Mouse (Mus musculus) heart, embryonic 14.5 days (tissue): ENCODE results near the gene Gm340. TPM values are rescaled to one million over a fixed set of nuclear protein-coding genes. Genes with fewer than 3 reads are reported as not detected.

ENCODE experiments used
- ATAC-seq: fragments of 200-750 bp; cut with Nextera tagmentation; 2 replicates; pipeline ENCODE4 v1.8.0; 2017; ENCODE audit warnings: low read depth, moderate TSS enrichment; ENCODE audit not compliant: insufficient number of reproducible peaks, insufficient read depth, low FRiP score
- H3K27ac ChIP-seq, 2 experiments: fragments of 200-500 bp in 1 of 2; fragments of 300-500 bp in 1 of 2; sonication (generic) in 1 of 2; replicated peaks in 1 of 2; 2 replicates each; pipeline ENCODE4 v1.5.1; 2012 to 2014; ENCODE audit warnings: low read depth in 2 of 2, low read length in 2 of 2, control low read depth in 1 of 2, mild to moderate bottlenecking in 1 of 2, mixed read lengths in 1 of 2; ENCODE audit not compliant: control insufficient read depth in 1 of 2, insufficient read depth in 1 of 2
- H3K27me3 ChIP-seq: fragments of 300-500 bp; sonication (generic); 2 replicates; pipeline ENCODE4 v1.6.1; 2014; ENCODE audit warnings: mild to moderate bottlenecking, low read length, control low read depth; ENCODE audit not compliant: control insufficient read depth, insufficient read depth
- H3K36me3 ChIP-seq: fragments of 300-500 bp; sonication (generic); 2 replicates; pipeline ENCODE4 v1.6.1; 2014; ENCODE audit warnings: mild to moderate bottlenecking, control low read depth, low read length, mixed read lengths; ENCODE audit not compliant: control insufficient read depth, insufficient read depth
- H3K4me1 ChIP-seq, 2 experiments: fragments of 200-500 bp in 1 of 2; fragments of 300-500 bp in 1 of 2; sonication (generic) in 1 of 2; 2 replicates each; pipeline ENCODE4 v1.6.1; 2012 to 2014; ENCODE audit warnings: low read length in 2 of 2, control low read depth in 1 of 2, mixed read lengths in 1 of 2; ENCODE audit not compliant: control insufficient read depth in 2 of 2, insufficient read depth in 2 of 2
- H3K4me2 ChIP-seq: fragments of 300-500 bp; sonication (generic); 2 replicates; pipeline ENCODE4 v1.6.1; 2014; ENCODE audit warnings: mild to moderate bottlenecking, low read length
- H3K4me3 ChIP-seq, 2 experiments: fragments of 200-500 bp in 1 of 2; fragments of 300-500 bp in 1 of 2; sonication (generic) in 1 of 2; 2 replicates each; pipeline ENCODE4 v1.5.1; 2012 to 2014; ENCODE audit warnings: low read length in 2 of 2, mild to moderate bottlenecking in 2 of 2, control low read depth in 1 of 2, low read depth in 1 of 2, moderate library complexity in 1 of 2; ENCODE audit not compliant: control insufficient read depth in 1 of 2, insufficient read depth in 1 of 2
- H3K9ac ChIP-seq: fragments of 300-500 bp; sonication (generic); 2 replicates; pipeline ENCODE4 v1.6.1; 2014; ENCODE audit warnings: mild to moderate bottlenecking, low read length
- H3K9me3 ChIP-seq: fragments of 300-500 bp; sonication (generic); 2 replicates; pipeline ENCODE4 v1.6.1; 2016; ENCODE audit warnings: low read length, control low read depth; ENCODE audit not compliant: control insufficient read depth
- WGBS: fragments of 180-500 bp; shearing (Covaris S2); extraction: QIAGEN DNeasy Blood & Tissue Kit; methylation state at CpG from one replicate; pipeline ENCODE4 v1.1.7; 2014; 5-methylcytosine and 5-hydroxymethylcytosine counted together
- polyA plus RNA-seq: library from polyadenylated mRNA; unstranded; fragments of >200 nt; fragmentation: Nextera tagmentation; extraction: Ambion mirVana; gene quantifications from 2 replicates; pipeline ENCODE4 v1.2.1, GENCODE M21; 2014

Gene Gm340
- polyA plus RNA-seq, 1 experiment from 2014 or later: 2.9 TPM

DNA sequence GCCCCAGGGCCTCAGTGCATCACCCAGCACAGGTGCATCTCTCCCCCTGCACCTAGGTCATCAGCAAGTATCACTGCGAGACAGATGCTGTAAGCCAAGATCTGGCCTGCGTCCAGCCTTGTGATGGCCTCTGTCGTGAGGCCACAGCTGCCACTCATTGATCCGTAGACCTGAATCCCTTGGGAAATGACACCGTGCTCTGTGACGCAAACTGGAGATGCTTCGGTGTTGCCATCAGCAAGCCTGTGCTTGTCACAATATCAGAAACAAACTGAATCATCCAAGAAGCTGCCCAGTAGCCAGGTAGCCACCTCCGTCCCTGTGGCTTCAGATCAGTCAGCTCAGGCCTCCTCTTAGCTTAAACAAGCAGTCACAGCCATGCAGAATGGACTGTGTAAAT is 7.5 kb downstream of the Gm340 start:
- no peaks in the 10 kb centered on the region for H3K9me3 ChIP-seq
- peaks cover 5 to 8% of the 10 kb centered on the region in 2 experiments; a peak in 2 of 4 replicates for H3K4me1 ChIP-seq
- ATAC-seq: no peak
- H3K9ac ChIP-seq: no peak overlapping the region
- no peak overlapping the region for H3K4me3 ChIP-seq
- 82% methylated on average over 8 of the region's 8 CpGs for WGBS
- no peaks in the 10 kb centered on the region for H3K27me3 ChIP-seq
- peaks cover 21% of the 10 kb centered on the region for H3K36me3 ChIP-seq
- H3K27ac ChIP-seq: no peak overlapping the region
- no peak overlapping the region for H3K4me2 ChIP-seq

- H3K4me3 ChIP-seq: no peak overlapping the region
- ATAC-seq: no peak
- peaks cover under 1% of the 10 kb centered on the region; the same call in 1 of the 2 replicates for H3K36me3 ChIP-seq
- peaks cover 13% of the 10 kb centered on the region in 2 experiments; a peak in 3 of 4 replicates for H3K4me1 ChIP-seq
- H3K9me3 ChIP-seq: no peaks in the 10 kb centered on the region
- H3K9ac ChIP-seq: no peak overlapping the region
- no peaks in the 10 kb centered on the region for H3K27me3 ChIP-seq
- H3K27ac ChIP-seq: no peak overlapping the region
- 49% methylated on average over 12 of the region's 12 CpGs for WGBS
- H3K4me2 ChIP-seq: no peak overlapping the region
Observed at GRCm38 (mm10) chr19:41591808-41592207, 9.6 kb downstream of the Gm340 start.

DNA sequence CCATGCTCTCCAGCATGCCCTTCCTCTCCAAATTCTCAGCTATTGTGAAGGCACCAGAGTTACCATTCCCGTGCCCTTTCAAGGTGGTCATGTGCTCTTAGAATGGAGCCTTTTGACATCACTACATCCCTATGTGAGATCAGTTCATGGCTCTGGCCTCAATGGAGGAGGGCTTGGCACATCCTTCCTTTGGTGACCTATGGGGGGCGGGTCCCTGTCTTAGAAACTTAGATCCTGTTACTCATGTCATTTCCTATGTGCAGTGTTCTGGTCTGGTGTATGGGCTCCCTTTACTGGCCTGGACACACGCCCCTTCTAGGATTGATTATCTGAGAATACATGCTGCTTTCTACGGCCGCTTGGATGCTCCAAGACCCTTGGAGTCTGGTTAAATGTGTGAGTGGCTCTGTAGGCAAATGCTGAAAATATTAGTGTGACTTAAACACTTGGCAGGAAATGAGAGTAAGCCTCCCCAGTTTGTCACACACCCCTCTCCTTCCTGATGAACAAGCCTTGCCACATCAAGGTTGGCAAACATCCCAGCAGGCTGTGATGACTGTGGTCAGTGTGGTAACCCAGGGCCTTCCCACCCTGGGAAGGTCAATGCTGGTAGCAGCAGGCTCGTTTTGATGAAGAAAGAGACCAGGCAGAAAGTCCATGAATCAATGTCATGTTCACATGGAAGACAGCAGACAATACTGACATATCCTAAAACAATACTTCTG is 15.2 kb downstream of the Gm340 start:
- H3K4me3 ChIP-seq: no peak overlapping the region
- no peak for ATAC-seq
- H3K4me1 ChIP-seq: peaks cover 12 to 14% of the 10 kb centered on the region in 2 experiments
- H3K36me3 ChIP-seq: no peaks in the 10 kb centered on the region
- WGBS: 67% methylated on average over 6 of the region's 6 CpGs
- 0 out of 2 replicates have a peak, but pooled peaks cover 3% of the 10 kb centered on the region for H3K27me3 ChIP-seq
- no peak overlapping the region for H3K4me2 ChIP-seq
- H3K9me3 ChIP-seq: no peaks in the 10 kb centered on the region
- no peak overlapping the region for H3K9ac ChIP-seq
- no peak overlapping the region for H3K27ac ChIP-seq

DNA sequence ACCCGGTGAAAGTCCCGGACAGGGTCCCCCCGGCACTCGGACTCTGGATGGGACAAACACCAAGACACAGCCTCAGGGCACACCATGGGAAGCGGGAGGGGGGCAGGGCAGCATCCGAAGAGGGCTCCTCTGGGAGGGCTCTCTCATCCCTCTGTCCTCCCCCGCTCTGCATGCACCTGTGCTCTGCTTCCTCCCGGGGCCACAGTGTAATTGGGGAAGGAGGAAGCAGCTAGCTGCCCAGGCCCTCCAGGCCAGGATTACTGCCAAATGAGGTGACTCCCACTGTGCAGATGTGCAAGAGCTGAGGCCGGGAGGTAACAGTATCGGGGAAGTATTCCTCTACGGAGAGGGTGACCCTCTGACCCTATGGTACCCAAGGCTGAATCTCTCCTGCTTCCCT is 18.5 kb downstream of the Gm340 start:
- 66% methylated on average over 11 of the region's 11 CpGs for WGBS
- H3K9ac ChIP-seq: no peak overlapping the region
- no peak overlapping the region for H3K27ac ChIP-seq
- no peak overlapping the region for H3K4me2 ChIP-seq
- no peaks in the 10 kb centered on the region for H3K36me3 ChIP-seq
- H3K9me3 ChIP-seq: no peaks in the 10 kb centered on the region
- 0 out of 2 replicates have a peak, but pooled peaks cover 3% of the 10 kb centered on the region for H3K27me3 ChIP-seq
- H3K4me3 ChIP-seq: no peak overlapping the region
- ATAC-seq: no peak
- peaks cover 8 to 14% of the 10 kb centered on the region in 2 experiments for H3K4me1 ChIP-seq

GRCm38 (mm10) chr19:41606208-41606987 is 24.2 kb downstream of the Gm340 start:
- Histone ChIP-seq H3K36me3 (no peaks in the 10 kb centered on the region), H3K4me1 (no peaks in the 10 kb centered on the region), H3K4me3 (no peak overlapping the region), H3K9ac (no peak overlapping the region), H3K9me3 (no peaks in the 10 kb centered on the region), H3K27ac (no peak overlapping the region), H3K4me2 (no peak overlapping the region), H3K27me3 (no peaks in the 10 kb centered on the region)
- WGBS: 76% methylated on average over 10 of the region's 10 CpGs
- ATAC-seq: no peak

DNA sequence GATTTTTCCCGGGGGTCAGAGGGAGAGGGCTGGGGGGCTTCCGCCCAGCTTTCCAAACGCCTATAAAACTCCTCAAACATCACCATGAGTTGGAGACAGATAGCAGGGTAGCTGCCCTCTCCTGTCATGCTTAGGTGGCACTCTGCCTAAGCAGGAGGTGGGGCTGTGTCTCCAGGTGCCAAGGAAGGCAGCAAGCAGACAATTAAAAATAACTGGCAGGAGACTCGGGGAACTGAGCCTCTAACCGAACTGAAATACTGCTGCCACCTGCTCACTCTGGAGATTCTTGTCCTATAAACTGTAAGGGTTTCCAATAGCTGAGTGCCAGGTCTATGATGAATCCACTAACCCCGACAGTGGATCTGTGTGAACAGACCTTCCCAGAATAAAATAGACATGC is 29.5 kb downstream of the Gm340 start:
- Histone ChIP-seq H3K4me3 (no peak overlapping the region), H3K9me3 (no peaks in the 10 kb centered on the region), H3K4me2 (no peak overlapping the region), H3K9ac (no peak overlapping the region), H3K36me3 (no peaks in the 10 kb centered on the region), H3K4me1 (no peaks in the 10 kb centered on the region), H3K27me3 (peaks cover 4% of the 10 kb centered on the region; the same call in 1 of the 2 replicates), H3K27ac (no peak overlapping the region)
- no peak for ATAC-seq
- 78% methylated on average over 6 of the region's 6 CpGs for WGBS

GRCm38 (mm10) chr19:41613325-41614087 is 31.3 kb downstream of the Gm340 start:
- Histone ChIP-seq H3K4me1 (peaks cover 9 to 10% of the 10 kb centered on the region in 2 experiments), H3K27ac (no peak overlapping the region), H3K27me3 (peaks cover 4% of the 10 kb centered on the region; the same call in 1 of the 2 replicates), H3K9me3 (no peaks in the 10 kb centered on the region), H3K9ac (no peak overlapping the region), H3K4me3 (no peak overlapping the region), H3K36me3 (no peaks in the 10 kb centered on the region), H3K4me2 (no peak overlapping the region)
- no peak for ATAC-seq
- 51% methylated on average over 16 of the region's 16 CpGs for WGBS
